22 mouse cellular contexts compared by ENCODE assay signal in genomic region chr2:156084541-156084940, GRCm38 (mm10). TPM values are rescaled to one million over a fixed set of nuclear protein-coding genes. Genes with fewer than 3 reads are reported as not detected.
"Had no signal": no experiment of that assay in that cellular context is flagged by ENCODE, and none has a peak within 500 bp of the region (broad histone marks: within the 10 kb centered on the region; RNA-seq: fewer than 3 reads in every experiment).

No protein-coding gene starts in this region.

- H3K27ac ChIP-seq: midbrain, embryonic 10.5 days; midbrain, embryonic 12.5 days; neural tube, embryonic 13.5 days; neural tube, embryonic 15.5 days had no signal

- H3K4me2 ChIP-seq: lung, embryonic 14.5 days; midbrain, embryonic 12.5 days; neural tube, embryonic 13.5 days; neural tube, embryonic 15.5 days had no signal

- H3K4me3 ChIP-seq: midbrain, embryonic 10.5 days; midbrain, embryonic 12.5 days; myocyte; neural tube, embryonic 13.5 days; neural tube, embryonic 15.5 days had no signal

- H3K36me3 ChIP-seq: neural tube, embryonic 15.5 days had no signal

- H3K9ac ChIP-seq: lung, embryonic 14.5 days; midbrain, embryonic 12.5 days; neural tube, embryonic 13.5 days; neural tube, embryonic 15.5 days had no signal

- H3K27me3 ChIP-seq: midbrain, embryonic 12.5 days; neural tube, embryonic 13.5 days; neural tube, embryonic 15.5 days had no signal

- DNase-seq: lung, adult 18-20 months; lung, embryonic 14.5 days; lung, postnatal 10 days; lung, postnatal 4 days; retina, postnatal 1 day; right cerebral cortex, adult 18-20 months; right cerebral cortex, postnatal 25 days; right cerebral cortex, postnatal 4 days; spleen, adult 18-20 months; thymus, adult 18-20 months; thymus, postnatal 14 days; thymus, postnatal 36 days had no signal

- H3K9me3 ChIP-seq: midbrain, embryonic 10.5 days; midbrain, embryonic 12.5 days; neural tube, embryonic 13.5 days; neural tube, embryonic 15.5 days had no signal

- ATAC-seq: midbrain, embryonic 16.5 days had no signal

- H3K4me1 ChIP-seq: midbrain, embryonic 10.5 days had no signal

RNA-seq across cellular contexts. Expression of gene Fer1l4, which starts 31.8 kb away (rescaled TPM):
- total RNA-seq: megakaryocyte, adult 5-6 weeks; megakaryocyte-erythroid progenitor cell, adult 5-6 weeks had no signal
- polyA plus RNA-seq: lung, embryonic 14.5 days; lung, embryonic 16.5 days; midbrain, embryonic 12.5 days; midbrain, embryonic 16.5 days; myocyte; neural tube, embryonic 11.5 days; neural tube, embryonic 13.5 days had no signal
